Mouse (Mus musculus) ZHBTc4 (cell line): ENCODE data around the gene Tceal1.
"Not testable (repeated sequence)": the region's sequence is repeated elsewhere in the genome, so short reads cannot be mapped to it uniquely, and the experiment has no call there.

Experiments
- DNase-seq: peaks from one replicate; pipeline ENCODE4 v3.0.0-alpha.2; 2011; ENCODE audit warnings: low read depth, low spot score

Gene Tceal1

DNA sequence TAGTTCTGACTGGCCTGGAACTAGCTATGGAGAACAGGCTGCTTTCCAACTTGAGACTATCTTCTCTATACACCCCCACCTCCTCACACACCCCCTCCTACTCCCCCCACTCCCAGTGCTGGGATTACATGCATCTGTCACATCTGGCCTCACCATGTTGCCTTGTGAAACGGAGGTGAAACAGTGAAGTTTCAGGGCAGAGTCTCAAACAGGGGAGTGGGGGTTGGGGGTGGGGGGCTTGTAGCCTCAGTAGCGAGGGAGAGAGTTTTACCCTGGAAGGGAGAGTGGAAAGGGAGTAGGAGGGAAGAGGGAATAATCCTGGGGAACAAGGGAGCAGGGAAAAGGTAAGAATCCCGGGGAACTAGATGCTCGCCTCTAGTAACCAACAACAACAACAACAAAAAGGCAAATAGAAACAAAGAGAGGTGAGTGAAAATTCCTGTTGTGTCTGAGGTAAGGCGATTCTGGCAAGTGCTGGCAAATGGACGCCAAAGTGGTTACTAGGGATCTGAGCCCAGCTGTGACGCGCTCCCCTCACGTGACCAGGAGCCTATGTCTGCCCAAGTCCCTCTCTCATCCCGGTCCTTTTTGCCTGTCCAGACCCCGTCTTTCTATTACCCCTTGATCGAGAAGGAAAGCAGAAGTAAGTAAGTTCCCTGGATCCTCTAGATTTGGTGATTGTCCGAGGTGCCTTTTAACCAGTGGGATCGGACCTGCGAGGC is at the start of gene Tceal1:
Tceal1 (plus strand) TSS at position 537 of the 722 bp plus-strand sequence.
- DNase-seq, result peak; percentile 30

DNA sequence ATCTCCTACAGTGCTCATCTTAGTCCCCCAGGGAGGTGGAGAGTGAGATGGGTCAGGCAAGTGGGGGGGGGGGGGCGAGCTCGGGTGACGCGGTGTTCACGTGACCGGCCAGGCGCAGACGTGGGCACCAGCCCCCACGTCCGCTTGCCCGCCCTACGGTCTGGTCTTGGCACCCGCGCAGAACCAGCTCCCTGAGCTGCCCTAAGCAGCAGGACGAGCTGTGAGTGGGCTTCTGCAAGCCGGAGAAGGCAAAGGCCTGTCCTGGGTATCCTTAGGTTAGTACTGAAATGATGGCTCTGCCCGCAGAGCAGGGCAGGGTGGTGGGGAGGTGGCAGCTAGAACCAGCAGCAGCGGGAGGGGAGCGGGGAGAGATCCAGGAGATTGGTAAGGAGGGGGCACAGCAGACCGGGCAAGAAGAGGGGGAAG is 41.5 kb upstream of the Tceal1 start:
- DNase-seq, result peak; percentile 7

DNA sequence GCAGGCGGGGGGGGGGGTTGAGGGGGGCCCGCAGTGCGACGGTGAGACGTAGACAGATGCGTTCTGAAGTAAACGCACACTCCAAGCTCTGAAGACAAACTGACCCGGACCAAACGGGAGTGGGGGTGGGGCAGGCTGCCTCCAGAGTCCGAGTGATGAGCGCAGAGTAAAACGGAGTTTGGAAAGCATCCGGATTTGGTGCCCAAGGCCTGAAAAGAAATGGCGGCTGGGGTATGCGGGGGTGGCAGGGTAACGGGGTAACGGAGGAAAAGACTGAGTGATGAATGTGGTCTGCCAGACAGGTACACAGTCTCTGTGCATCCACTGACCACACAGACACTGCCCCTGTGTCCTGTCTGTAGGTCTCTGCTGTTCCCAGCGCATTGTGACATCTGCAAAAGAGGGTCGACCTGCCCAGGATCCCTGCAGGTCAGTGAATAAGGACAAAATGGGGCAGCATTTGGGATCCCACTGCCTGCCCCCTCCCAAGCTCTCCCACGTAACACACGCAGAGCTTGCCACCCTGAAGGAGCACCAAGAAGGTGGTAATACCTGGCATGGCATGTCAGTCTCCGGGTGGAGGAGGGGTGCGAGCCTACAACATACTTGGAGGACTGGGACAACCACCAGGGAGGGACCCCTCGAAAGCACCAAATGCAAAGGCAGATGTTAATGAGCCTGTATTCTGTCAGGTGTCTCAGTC is 40.9 kb upstream of the Tceal1 start:
- DNase-seq, result peak; percentile 14

DNA sequence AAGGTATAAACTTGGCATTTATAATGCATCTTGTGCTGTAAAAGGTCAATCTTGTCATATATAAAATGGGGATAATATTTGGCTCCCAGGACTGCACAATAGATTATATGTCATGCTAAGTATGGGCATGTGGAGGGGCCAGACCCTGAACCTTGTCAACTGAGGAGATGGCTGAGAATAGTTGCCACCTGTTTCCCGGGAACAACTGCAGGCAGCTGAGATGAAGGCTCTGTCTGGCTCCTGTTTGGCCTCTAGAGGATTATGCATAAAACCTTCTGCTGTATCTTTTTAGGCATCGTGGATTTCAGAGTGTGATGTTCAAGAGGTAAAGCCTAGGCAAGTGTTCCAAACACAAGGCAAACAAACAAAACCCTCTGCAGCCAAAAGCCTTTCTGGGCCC is 39.0 kb upstream of the Tceal1 start:
- DNase-seq, result no peak

DNA sequence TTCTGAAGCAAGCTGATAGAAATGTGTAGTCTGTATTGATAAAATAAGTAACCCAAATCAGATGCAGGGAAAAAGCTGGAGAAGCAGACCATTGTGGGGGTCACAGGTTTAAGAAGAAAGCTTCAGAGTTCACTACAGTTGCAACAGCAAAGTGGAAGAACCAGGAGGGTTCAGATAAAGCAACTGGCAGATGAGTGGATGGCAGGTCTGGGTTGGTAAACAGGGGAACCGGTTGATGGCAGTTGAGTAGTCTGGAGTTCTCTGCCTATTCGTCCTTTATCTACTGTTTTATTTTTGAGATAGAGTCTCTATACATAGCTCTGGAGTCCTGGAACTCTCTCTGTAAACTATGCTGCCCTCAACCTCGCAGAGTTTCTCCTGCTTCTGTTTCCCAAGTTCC is 26.8 kb upstream of the Tceal1 start:
- no peak for DNase-seq

DNA sequence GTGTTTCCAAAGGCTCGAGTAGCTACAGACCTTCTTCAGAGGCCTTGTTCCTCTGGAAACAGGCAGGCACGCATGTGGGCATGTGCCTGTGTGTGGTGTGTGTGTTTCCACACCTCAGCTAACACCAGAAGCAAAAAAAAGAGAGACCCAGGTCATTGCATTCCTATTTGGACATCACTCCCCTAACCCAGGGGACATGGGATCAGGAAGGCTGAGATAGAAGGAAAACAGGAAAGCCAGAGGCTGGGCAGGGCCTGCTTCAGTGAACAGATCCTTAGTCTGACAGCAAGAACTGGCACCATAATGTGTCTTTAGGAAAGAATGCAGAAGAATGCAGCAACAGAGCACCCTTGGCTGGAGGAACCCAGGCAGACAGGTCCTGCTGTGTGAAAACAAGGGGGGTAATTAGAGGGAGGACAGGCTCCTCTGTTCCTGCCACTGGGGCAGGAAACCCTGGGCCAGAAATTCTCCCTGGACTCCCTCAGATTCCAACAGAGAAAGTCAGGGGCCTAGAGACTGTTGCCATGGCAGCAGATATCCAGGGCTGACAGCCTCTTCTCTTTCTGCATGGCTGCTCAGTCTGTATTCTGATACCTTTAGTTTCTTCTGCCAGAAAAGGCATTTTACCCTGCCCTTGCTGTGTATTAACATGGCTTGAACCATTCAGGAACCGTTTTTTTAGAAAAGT is 16.0 kb upstream of the Tceal1 start:
- not testable (repeated sequence) for DNase-seq

DNA sequence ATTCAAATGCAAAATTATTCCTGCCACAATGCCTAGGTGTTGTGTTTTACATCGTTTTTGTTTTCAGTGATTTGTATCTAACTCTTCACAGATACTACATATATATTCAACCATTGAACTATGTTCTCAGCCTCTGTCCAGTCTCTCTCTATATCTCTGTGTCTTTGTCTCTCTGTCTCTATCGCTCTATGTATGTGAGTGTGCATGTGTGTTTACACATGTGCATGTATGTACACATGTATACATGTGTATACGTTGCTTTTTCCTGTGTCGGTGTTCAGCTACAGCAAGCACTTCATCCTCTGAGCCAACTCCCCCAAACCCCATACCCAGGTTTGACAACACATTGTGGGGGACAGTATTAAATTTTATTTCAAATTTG is 15.5 kb upstream of the Tceal1 start:
- no peak for DNase-seq

DNA sequence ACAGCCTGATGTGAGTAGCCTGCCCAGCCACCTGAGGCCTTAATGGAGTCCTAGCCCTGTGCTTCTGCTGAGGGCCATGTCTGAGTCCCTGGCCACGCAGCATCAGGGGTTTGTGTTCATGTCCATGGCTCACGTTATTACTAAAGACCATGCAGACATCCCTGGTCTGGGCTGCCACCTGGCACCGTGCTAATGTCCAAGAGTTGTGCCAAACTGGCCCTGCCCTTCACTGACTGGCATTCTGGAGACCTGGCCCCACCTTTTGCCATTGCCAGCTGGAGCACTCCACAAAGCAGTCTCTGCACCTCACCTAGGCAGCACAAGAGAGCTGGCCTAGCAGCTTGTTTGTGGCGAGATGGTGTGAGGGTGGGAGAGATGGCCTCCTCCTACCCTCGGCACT is 14.6 kb upstream of the Tceal1 start:
- no peak for DNase-seq

DNA sequence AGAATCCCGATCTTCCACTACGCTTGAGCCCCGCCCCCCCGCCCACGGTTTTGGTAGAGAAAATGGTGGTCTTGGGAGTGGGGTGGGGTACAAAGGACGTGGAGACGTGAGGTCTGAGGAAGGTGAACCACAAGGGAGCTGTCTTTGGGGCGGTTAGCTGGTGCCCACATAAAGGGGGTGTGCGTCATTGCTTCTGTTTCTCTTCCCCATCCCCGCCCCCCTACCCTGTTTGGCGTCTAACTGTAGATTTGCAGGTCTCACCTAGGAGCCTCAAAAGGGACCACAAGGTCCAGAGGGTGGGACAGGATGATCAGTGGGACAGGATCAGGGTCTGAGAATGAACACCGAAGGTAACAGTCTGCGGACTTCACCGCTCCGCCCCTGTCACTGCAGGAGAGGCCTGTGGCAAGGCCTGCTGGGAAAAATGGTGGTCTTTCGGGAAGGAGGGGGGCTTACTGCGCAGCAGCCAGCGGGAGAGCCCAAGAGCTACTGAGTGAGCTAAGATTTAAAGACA is 443 bp downstream of the Tceal1 start:
- DNase-seq, result peak; percentile 34

DNA sequence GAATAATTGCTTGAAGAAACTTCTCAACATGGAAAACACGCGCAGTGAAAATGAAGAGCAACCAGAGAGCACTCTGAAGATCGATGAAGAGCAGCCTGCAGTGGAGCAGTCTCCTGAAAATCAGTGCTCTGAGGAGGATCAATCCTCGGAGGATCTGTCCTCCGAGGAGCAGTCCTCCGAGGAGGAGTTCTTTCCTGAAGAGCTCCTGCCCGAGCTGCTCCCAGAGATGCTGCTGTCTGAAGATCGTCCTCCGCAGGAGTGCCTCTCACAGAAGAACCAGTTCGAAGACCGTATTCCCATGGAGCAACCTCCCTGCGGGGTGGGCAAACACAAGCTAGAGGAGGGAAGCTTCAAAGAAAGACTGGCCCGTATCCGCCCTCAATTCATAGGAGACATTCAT is 1.0 kb downstream of the Tceal1 start:
- no peak for DNase-seq

DNA sequence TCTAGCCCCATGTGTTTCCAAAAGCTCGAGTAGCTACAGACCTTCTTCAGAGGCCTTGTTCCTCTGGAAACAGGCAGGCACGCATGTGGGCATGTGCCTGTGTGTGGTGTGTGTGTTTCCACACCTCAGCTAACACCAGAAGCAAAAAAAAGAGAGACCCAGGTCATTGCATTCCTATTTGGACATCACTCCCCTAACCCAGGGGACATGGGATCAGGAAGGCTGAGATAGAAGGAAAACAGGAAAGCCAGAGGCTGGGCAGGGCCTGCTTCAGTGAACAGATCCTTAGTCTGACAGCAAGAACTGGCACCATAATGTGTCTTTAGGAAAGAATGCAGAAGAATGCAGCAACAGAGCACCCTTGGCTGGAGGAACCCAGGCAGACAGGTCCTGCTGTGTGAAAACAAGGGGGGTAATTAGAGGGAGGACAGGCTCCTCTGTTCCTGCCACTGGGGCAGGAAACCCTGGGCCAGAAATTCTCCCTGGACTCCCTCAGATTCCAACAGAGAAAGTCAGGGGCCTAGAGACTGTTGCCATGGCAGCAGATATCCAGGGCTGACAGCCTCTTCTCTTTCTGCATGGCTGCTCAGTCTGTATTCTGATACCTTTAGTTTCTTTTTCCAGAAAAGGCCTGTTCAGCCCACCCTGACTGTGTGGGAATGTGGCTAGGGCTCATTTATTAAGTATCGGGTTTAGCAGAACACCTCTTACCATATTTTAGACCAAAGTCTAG is 7.1 kb downstream of the Tceal1 start:
- DNase-seq, result not testable (repeated sequence)

DNA sequence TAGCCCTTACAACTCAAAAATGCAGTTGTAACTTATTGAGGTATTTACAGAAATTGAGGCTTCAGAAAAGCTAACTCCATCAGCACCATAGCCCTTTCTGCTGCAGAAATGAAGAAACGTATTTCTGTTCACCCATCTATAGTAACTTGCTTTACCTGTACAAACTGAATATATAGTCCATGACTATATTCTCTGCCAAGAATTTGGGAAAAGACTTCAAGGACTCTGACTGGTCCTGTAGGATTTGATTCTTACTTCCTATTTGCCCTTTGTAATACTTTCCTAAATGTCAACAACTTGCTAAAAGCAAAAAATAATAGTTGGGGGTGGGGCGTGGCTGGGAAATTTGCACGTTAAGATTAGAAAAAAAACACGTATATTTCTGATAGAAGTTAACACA is 24.2 kb downstream of the Tceal1 start:
- DNase-seq, result no peak

DNA sequence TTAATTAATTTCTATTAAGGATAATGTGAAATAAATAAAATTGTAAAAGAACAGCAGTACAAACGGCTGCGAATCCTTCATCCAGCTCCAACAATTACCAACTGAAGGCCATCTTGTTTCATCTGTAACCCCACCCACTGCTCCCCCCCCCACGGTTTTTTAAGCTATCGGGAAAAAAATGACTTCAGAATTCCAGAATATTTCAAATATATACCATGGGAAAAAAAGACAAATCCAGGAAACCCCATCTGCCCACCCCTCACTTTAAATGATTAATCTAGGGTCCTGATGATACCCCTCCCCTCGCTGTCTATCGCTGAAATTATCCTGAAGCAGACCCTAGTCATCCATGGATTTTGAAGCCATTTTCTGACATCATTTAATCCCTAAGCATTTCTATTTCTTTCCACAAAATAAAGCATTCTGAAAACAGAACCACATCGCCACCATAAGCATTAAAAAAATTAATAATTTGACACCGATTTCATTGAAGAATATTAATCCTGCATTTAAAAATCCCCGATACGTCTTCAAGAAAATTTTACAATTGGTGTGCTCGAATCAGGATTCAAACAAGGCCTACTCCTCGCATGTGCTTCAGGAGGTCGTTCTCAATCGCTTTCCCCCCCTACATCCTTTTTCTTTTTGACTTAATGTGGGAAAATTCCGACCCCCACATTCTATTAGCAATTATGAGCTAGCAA is 32.5 kb downstream of the Tceal1 start:
- peak; percentile 39 for DNase-seq

DNA sequence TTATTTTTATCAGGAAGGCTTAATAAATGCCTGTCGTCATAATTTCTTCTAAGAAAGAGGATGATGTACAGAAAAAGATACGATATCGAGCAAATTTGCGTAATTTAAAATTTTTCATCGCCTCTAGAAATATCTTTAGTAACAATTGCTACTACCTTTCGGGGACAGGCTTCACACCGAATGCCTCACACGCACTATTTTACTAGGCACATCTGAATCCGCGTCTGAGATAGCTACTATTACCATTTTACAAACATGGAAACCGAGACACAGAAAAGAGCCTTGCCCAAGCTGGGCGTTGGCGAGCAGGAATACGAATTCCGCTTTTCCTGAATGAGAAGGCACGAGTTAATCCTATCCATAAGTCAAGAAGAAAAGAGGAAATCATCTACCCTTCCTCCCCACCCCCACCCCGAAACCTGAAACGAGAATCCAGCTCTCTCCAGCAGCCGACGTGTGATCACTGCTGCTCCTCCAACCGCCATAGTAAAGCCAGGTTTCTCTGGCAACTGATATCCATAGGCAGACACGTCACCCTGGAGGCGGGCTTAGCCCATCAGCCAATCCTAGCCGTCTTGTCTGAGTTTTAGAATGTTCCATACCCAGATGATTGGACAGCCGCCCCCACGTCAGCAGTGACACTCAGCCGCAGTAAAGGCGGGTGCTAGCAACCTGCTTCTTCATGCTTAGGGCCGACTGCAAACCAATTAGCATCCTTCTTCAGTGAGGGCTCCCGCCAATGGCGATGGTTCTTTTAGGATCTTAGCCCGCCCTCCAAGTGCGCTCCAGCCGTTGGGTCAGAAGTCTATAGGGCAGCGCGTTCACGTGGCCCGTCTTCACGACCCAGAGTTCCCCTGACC is 33.2 kb downstream of the Tceal1 start:
- DNase-seq, result peak; percentile 97

DNA sequence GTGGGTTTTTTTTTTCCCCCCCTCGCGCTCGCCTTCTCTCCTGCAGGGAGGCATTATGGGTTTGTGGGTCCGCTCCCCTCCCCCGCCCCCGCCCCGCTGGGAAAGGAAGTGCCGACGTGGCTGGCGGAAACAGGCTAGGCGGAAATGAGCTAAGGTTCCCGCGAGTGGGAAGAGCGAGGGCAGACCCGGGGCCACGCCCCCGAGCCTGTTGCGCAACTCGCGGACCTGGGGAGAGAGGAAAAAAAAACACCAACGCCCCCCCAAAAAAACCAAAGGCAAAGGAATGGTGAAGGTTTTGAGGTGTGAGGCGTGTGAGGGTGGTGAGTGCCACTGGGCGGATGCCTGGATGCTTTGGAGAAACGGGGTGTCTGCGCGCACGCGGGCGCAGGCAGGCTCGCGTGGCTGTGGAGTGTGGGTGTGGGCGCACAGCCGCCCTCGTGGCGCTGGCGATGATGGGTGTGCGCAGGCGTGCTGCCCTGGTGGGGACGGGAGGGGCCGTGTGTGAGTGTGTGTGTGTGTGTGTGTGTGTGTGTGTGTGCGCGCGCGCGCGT is 33.9 kb downstream of the Tceal1 start:
- no peak for DNase-seq

DNA sequence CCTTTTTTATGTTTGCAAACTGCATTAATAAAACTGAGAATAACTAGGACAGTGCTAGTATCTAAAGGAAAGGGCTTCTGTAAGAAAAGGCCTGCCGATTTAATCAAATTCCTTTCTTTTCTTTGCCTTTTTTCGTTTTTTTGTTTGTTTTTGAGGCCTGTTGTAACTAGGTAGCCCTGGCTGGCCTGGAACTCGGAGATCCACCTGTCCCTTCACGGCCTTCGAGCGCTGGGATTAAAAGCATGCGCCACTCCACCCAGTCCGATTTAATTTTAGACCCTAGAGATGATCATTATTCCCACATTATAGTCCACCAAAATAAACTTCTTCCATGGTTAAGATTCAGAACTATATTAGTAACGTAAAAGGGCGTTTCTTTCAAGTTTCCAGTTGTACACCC is 34.5 kb downstream of the Tceal1 start:
- no peak for DNase-seq

DNA sequence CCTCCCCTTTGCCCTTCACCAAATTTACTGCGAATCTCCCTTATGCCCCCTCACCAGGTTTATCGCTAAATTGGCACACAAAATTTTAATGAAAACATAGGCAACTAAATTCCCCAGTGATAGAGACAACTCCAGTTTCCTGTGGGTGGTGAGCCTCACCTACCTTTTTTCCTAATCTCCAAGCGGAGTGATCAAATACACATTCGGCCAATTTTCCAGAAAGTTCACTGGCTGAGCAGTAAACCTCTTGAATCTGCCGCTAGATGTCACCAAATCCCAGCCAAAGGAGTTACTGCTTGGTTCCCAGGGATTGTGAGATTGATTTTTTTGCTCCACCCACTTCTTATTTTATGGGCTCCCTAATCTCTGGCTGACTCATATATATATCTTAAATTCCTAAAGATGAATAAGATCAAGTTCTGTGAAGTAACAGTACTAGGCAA is 34.9 kb downstream of the Tceal1 start:
- DNase-seq, result peak; percentile 74

DNA sequence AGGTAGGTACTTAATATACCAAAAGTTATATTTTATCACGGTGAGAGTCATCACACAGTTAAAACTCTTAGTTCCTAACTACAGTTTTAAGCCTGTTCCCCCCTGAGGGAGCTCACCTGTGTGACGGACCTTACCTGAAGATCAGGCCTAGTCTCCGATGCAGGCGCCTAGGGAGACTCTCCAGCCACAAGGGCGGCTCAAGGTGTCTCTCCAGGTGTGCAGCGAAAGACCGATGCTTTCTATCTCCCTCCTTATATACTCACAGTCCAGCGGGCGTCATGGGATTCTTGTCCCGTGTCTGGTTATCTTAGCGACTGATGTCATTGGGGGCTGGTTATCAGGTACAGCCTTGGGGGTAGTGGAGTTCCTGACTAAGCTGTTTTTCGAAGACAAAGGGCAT is 35.7 kb downstream of the Tceal1 start, which contains the start of gene Morf4l2:
Morf4l2 (minus strand) TSS at position 232 of the 400 bp plus-strand sequence.
- no peak for DNase-seq

DNA sequence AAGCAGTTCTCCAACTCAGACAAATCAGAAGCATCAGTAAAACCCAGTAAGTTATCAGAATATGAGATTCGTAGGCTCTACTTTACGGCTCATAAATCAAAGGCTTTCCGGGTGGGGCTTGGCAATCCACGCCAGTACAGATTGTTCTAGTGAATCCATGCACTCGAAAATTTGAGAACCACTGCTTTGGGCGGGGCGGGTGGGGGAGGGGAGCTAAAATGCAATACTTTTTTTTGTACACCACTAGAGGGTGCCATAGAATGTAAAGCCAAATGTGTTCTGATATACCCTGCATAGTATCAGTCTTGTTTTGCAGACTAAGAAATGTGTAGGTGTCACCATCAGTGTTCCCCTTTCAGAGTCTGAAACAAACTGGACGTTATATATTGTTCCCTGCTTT is 36.9 kb downstream of the Tceal1 start:
- peak; percentile 29 for DNase-seq

DNA sequence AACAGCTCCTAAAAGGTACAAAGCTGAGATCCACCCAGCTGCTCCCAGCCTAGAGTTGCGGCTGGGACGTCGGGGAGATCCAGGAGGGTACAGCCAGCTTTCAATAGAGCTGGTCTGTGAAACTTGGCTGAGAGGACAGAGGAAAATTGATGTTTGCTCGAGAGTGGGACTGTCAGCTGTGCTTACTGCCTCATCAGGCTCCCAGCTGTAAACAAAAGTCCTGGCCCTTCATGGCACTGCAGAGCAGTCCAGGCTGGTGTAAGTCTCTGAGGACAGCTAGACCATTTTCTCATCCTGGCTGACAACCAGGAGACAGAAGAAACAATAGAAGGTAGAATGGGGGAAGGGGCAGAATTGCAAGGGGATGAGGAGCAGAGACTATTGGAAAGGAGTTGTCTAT is 41.5 kb downstream of the Tceal1 start:
- DNase-seq, result no peak
